In the genomic region with DNA sequence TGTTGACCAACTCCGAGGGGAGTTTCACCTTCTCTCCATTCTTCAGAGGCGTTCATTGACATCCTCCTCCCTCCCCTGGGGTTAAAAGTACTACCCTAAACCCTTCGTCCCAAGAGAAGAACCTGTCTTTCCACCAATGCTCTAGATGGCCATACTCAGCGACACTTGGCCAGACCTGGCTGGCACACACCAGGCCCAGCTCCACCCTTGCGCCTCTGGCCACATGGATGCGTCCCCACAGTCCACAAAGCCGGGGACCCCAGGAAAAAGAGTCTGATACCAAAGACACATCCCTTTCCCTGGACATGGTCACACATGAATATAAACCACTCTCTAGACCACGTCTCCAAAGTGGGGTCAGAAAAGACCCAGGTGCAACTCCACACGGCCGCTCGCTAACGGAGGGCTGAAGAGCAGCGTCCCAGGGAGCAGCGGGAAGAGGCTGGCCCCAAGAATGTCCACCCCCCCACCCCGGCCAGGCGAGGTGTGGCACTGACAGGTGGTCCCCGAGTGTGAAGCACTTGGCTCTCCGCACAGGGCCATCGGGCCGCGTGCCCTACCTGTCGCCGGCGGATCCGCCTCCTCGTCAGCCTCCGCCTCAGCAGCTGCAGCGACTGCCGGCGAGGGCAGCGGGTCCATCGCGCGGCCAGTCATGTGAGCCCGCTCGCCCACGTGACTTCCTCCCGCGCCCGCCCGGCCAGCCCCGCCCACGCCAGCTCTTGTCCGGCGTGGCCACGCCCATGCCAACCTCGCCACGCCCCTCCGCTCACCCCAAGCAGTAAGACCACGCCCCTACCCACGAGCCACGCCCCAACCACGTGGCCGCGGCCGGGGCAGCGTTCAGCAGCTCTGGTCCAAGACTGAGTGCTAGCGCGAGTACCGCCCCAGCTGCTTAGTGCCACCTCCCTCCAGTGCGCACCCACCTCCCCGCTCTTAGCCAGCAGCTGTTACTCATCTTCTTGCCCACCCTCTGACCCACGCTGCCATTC, we compare ENCODE assay signal across 7 mouse cellular contexts. TPM values are rescaled to one million over a fixed set of nuclear protein-coding genes. Genes with fewer than 3 reads are reported as not detected.
DNase-seq lines count a peak whose midpoint lies in the region; ATAC-seq lines count a peak whose summit lies in the region.

A gene (minus strand): TSS at position 675 of the 989 bp plus-strand sequence.

- no peaks in the 10 kb centered on the region for H3K27me3 ChIP-seq in intestine, embryonic 16.5 days (replicated peaks; ENCODE audit: control insufficient read depth, insufficient read depth, low read length)
- no peaks in the 10 kb centered on the region for H3K27me3 ChIP-seq in midbrain, embryonic 11.5 days (ENCODE audit: control insufficient read depth, insufficient read depth, low read length)

- H3K36me3 ChIP-seq in intestine, embryonic 16.5 days (ENCODE audit: control insufficient read depth, insufficient read depth, low read length): no peaks in the 10 kb centered on the region
- no peaks in the 10 kb centered on the region for H3K36me3 ChIP-seq in midbrain, embryonic 11.5 days (ENCODE audit: control insufficient read depth, insufficient read depth, low read length)

- H3K9me3 ChIP-seq in intestine, embryonic 16.5 days (ENCODE audit: control insufficient read depth, low read length): no peaks in the 10 kb centered on the region
- H3K9me3 ChIP-seq in midbrain, embryonic 11.5 days (ENCODE audit: control insufficient read depth, low read length): no peaks in the 10 kb centered on the region

- 0 out of 2 replicates have a peak within 1 kb of the TSS, but pooled peaks have one; percentile 0 for H3K27ac ChIP-seq in intestine, embryonic 16.5 days (ENCODE audit: low read length)
- no peak within 1 kb of the TSS for H3K27ac ChIP-seq in midbrain, embryonic 11.5 days (ENCODE audit: low read depth, low read length)

- peak; percentile 95 for ATAC-seq in intestine, embryonic 16.5 days
- peak; percentile 94 for ATAC-seq in midbrain, embryonic 11.5 days (ENCODE audit: low FRiP score)

- H3K9ac ChIP-seq in intestine, embryonic 16.5 days (ENCODE audit: low read depth, low read length): peak within 1 kb of the TSS; percentile 67
- peak within 1 kb of the TSS; percentile 70 for H3K9ac ChIP-seq in midbrain, embryonic 11.5 days (ENCODE audit: low read length)

- WGBS in intestine, embryonic 16.5 days: 1% methylated on average over 62 of the region's 63 CpGs
- 1% methylated on average over 63 of the region's 63 CpGs for WGBS in midbrain, embryonic 11.5 days

- H3K4me1 ChIP-seq in intestine, embryonic 16.5 days (ENCODE audit: control insufficient read depth, insufficient read depth, low read length): peaks cover 8% of the 10 kb centered on the region
- peaks cover 9% of the 10 kb centered on the region for H3K4me1 ChIP-seq in midbrain, embryonic 11.5 days (ENCODE audit: control insufficient read depth, insufficient read depth, low read length)

- intact Hi-C loops in left cerebral cortex, postnatal 36 days (cut with DNase I): no loop called here

- peak within 1 kb of the TSS; percentile 76 for H3K4me3 ChIP-seq in intestine, embryonic 16.5 days (ENCODE audit: low read length)
- peak within 1 kb of the TSS; percentile 67 for H3K4me3 ChIP-seq in midbrain, embryonic 11.5 days (ENCODE audit: low read depth, low read length)

- DNase-seq in adrenal gland, adult 8-10 months: peak; percentile 95
- DNase-seq in embryo, embryonic 9.5 days (ENCODE audit: extremely low spot score): peak; percentile 99
- peak; percentile 95 to 97 for DNase-seq in gastrocnemius, postnatal 4 days (ENCODE audit: low spot score in 2 of 2)
- DNase-seq in left cerebral cortex, postnatal 36 days (ENCODE audit: low spot score in 2 of 2): peak; percentile 84 to 85
- DNase-seq in midbrain, embryonic 11.5 days (ENCODE audit: low spot score, missing footprints): peak; percentile 100
- DNase-seq in skeletal muscle tissue, adult 2 months (ENCODE audit: low read depth, low spot score): peak; percentile 98

- peak within 1 kb of the TSS; percentile 68 for H3K4me2 ChIP-seq in intestine, embryonic 16.5 days (ENCODE audit: low read depth, low read length)
- H3K4me2 ChIP-seq in midbrain, embryonic 11.5 days: peak within 1 kb of the TSS; percentile 82

RNA-seq across cellular contexts. Expression of the gene that starts here (rescaled TPM):
- 10 to 100 TPM; 14.8 to 21.0 (median 18.5) TPM for total RNA-seq in adrenal gland, adult 8-10 months (2022)
- total RNA-seq in gastrocnemius, postnatal 4 days (2021): 10 to 100 TPM; 19.6 to 24.5 TPM
- polyA plus RNA-seq in intestine, embryonic 16.5 days (2015; fragmentation: Nextera tagmentation; extraction: Ambion mirVana): 35.9 and 45.2 TPM in 2 replicates
- total RNA-seq in left cerebral cortex, postnatal 36 days (2021): 10 to 100 TPM; 12.1 to 15.1 TPM
- 7.4 and 9.9 TPM in 2 replicates for polyA plus RNA-seq in midbrain, embryonic 11.5 days (2014; fragmentation: Nextera tagmentation; extraction: Ambion mirVana)
